Mouse (Mus musculus) myocyte (in vitro differentiated cells): ENCODE data around the gene Sbpl.

ENCODE experiments used
- MAX ChIP-seq: IDR thresholded peaks from one replicate; pipeline ENCODE4 v1.6.1; 2011; ENCODE audit warnings: low read depth, mild to moderate bottlenecking, control low read depth
- MYOG ChIP-seq, 3 experiments: IDR thresholded peaks; one replicate each; pipeline ENCODE4 v1.6.1; 2011; ENCODE audit warnings: control low read depth in 2 of 3, low read depth in 2 of 3, mild to moderate bottlenecking in 2 of 3; ENCODE audit not compliant: insufficient read length in 2 of 3, control insufficient read depth in 1 of 3, insufficient read depth in 1 of 3
- POLR2A ChIP-seq: IDR thresholded peaks from one replicate; pipeline ENCODE4 v1.6.1; 2011; ENCODE audit warnings: low read depth, mild to moderate bottlenecking, control low read depth, moderate library complexity; ENCODE audit not compliant: insufficient read length
- POLR2AphosphoS2 ChIP-seq: IDR thresholded peaks from one replicate; pipeline ENCODE4 v1.6.1; 2011; ENCODE audit warnings: low read depth, control low read depth; ENCODE audit not compliant: insufficient read length
- TCF12 ChIP-seq: IDR thresholded peaks from one replicate; pipeline ENCODE4 v1.6.1; 2011; ENCODE audit warnings: mild to moderate bottlenecking, control low read depth; ENCODE audit not compliant: poor library complexity, insufficient read depth, severe bottlenecking

- TF ChIP-seq POLR2A (no peak), MAX (no peak), POLR2AphosphoS2 (no peak), MYOG (IDR thresholded peaks at IDR 0.05; ENCODE audit: control insufficient read depth in 1 of 3, insufficient read depth in 1 of 3, insufficient read length in 2 of 3, low read depth in 2 of 3) (no peak), TCF12 (no peak)
Measured at GRCm38 (mm10) chr17:23997901-23998300, 42.8 kb upstream of the Sbpl start, which contains the start of gene Prss22.
